Mouse (Mus musculus) adrenal gland, adult 18-20 months (tissue): ENCODE results near the gene Rgs3. TPM values are rescaled to one million over a fixed set of nuclear protein-coding genes. Genes with fewer than 3 reads are reported as not detected.

Experiments used
- DNase-seq, 2 experiments: peaks; one replicate each; pipeline ENCODE4 v3.0.0; 2021 to 2022; ENCODE audit warnings: low spot score in 2 of 2
- total RNA-seq, 2 experiments: library from RNA; stranded (reverse); gene quantifications; 1 replicate in 1 of 2; 2 replicates in 1 of 2; pipeline ENCODE4 v1.2.3; 2021

Gene Rgs3
- total RNA-seq, 2 experiments from 2014 or later, result 23.2 to 24.3 TPM

GRCm38 (mm10) chr4:62651179-62651760 lies 91.6 kb downstream of the Rgs3 start:
- no peak for DNase-seq

GRCm38 (mm10) chr4:62652215-62652614 lies 92.6 kb downstream of the Rgs3 start:
- no peak for DNase-seq

- no peak for DNase-seq
Observed at GRCm38 (mm10) chr4:62652921-62653757, 93.5 kb downstream of the Rgs3 start.

- no peak for DNase-seq
Observed at GRCm38 (mm10) chr4:62653922-62654661, 94.4 kb downstream of the Rgs3 start.

GRCm38 (mm10) chr4:62659264-62659663 lies 99.6 kb downstream of the Rgs3 start:
- DNase-seq, result no peak

- DNase-seq, result no peak
Observed at GRCm38 (mm10) chr4:62659861-62660553, 100.4 kb downstream of the Rgs3 start.

GRCm38 (mm10) chr4:62660554-62660864 lies 100.9 kb downstream of the Rgs3 start:
- DNase-seq, result no peak

GRCm38 (mm10) chr4:62661311-62661849 lies 101.7 kb downstream of the Rgs3 start:
- DNase-seq, result no peak

- DNase-seq, result no peak
Observed at GRCm38 (mm10) chr4:62663348-62663747, 103.7 kb downstream of the Rgs3 start.

- DNase-seq, result no peak
Observed at GRCm38 (mm10) chr4:62665842-62666241, 106.2 kb downstream of the Rgs3 start.

- DNase-seq, result no peak
Observed at GRCm38 (mm10) chr4:62668666-62669065, 109.0 kb downstream of the Rgs3 start.

GRCm38 (mm10) chr4:62669094-62670071 lies 109.7 kb downstream of the Rgs3 start:
- peak; percentile 56 to 57 for DNase-seq

- DNase-seq, result no peak
Observed at GRCm38 (mm10) chr4:62673531-62674030, 113.9 kb downstream of the Rgs3 start.

GRCm38 (mm10) chr4:62674031-62674995 lies 114.7 kb downstream of the Rgs3 start:
- DNase-seq, result no peak

- no peak for DNase-seq
Observed at GRCm38 (mm10) chr4:62675394-62675793, 115.7 kb downstream of the Rgs3 start.

GRCm38 (mm10) chr4:62677047-62677737 lies 117.5 kb downstream of the Rgs3 start:
- no peak for DNase-seq

- no peak for DNase-seq
Observed at GRCm38 (mm10) chr4:62679157-62679556, 119.5 kb downstream of the Rgs3 start.

- no peak for DNase-seq
Observed at GRCm38 (mm10) chr4:62681467-62681866, 121.8 kb downstream of the Rgs3 start.
